Mouse (Mus musculus): ENCODE measurements around the gene Slc47a1. TPM values are rescaled to one million over a fixed set of nuclear protein-coding genes. Genes with fewer than 3 reads are reported as not detected.

Gene Slc47a1
- total RNA-seq, 1 experiment from 2014 or later: not detected

DNA sequence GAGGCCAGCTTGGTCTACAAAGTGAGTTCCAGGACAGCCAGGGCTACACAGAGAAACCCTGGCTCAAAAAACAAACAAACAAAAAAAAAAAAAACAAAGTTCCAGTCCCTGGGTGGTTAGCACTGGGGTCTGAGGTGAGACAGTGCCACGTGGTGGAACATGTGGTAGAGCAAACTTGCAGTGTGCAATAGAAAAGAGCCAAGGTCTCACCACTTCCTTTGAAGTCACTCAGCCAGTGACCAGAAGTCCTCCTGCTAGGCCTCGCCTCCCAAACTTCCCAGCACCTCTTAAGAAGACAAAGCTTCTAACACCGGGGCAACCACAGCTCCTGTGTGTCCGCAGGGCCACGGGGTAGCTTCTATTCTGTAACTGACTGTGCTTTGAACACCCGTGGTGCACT lies 9.1 kb upstream of the Slc47a1 start:
- ATAC-seq (ENCODE audit: extremely low read depth, insufficient number of reproducible peaks, low FRiP score, poor library complexity, severe bottlenecking): no peak

DNA sequence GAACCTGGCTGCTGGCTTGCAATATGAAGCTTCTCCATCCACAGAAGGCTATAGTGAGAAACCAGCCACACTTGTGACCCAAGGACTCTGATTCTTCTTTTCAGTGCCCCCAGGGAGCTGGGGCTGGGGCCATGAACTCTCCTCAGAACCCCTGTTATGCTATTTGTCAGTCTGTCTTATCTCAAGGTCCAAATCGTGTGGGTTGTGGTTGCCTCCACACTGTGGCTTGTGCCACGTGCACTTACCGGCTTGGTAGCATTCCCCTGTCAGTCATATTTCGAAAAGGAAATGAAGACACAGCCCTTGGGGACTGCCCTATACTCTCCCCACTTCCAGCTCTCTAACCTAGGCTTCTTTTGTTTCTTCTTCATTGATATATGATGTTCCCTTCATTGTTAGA lies 7.6 kb upstream of the Slc47a1 start:
- no peak for ATAC-seq (ENCODE audit: extremely low read depth, insufficient number of reproducible peaks, low FRiP score, poor library complexity, severe bottlenecking)

DNA sequence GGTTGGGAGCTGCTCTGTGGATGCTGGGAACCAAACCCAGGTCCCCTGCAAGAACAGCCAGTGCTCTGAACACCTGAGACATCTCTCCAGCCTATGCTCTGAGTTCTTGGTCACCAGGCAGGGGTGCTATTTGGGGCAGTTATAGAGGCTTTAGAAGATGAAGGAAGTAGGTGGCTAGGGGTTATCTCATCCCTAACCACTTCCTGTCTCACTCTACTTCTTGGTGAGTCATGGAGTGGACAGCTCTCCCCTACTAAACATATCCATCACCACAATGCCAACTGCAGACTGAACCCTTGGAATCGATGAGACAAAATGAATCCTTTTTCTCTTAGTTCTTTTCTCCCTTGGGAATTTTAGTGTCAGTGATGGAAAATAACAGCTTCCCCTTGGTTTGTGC lies 3.1 kb upstream of the Slc47a1 start:
- no peak for ATAC-seq (ENCODE audit: extremely low read depth, insufficient number of reproducible peaks, low FRiP score, poor library complexity, severe bottlenecking)

DNA sequence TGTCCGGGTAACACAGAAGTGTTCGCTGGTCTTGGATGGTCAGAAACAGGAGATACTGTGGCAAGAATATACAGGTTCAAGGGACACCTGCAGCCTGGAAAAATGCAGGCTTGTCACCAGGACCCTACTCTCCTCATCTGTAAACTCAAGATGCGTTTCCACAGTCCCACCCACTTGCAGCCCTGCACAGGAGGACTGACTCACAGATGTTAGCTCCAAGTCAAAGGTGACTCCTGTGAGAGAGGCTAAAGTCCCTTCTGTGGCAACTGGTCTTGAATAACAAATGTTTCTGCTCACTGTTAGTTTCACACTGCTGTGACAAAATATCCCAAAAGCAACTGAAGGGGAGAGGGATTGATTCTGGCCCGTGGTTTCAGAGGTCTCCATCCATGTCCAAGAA lies 506 bp upstream of the Slc47a1 start:
- no peak for ATAC-seq (ENCODE audit: extremely low read depth, insufficient number of reproducible peaks, low FRiP score, poor library complexity, severe bottlenecking)

DNA sequence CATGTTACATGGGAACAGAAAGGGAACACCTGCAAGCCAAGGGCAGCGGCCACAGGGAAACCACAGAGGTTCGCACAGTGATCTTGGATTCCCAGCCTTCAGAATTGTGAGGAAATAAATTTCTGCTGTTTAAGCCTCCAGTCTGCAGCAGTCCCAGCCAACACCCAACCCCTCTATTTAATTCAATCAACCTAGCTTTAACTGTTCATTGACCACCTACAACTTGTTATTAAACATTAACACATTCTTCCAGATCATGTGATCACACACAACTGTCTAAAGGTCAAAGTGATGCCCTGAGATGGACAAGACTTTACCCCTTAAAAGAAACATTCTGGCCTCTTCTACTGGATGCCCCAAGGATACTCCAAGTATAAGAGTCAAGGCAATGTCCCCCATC lies 9.5 kb downstream of the Slc47a1 start:
- no peak for ATAC-seq (ENCODE audit: extremely low read depth, insufficient number of reproducible peaks, low FRiP score, poor library complexity, severe bottlenecking)

DNA sequence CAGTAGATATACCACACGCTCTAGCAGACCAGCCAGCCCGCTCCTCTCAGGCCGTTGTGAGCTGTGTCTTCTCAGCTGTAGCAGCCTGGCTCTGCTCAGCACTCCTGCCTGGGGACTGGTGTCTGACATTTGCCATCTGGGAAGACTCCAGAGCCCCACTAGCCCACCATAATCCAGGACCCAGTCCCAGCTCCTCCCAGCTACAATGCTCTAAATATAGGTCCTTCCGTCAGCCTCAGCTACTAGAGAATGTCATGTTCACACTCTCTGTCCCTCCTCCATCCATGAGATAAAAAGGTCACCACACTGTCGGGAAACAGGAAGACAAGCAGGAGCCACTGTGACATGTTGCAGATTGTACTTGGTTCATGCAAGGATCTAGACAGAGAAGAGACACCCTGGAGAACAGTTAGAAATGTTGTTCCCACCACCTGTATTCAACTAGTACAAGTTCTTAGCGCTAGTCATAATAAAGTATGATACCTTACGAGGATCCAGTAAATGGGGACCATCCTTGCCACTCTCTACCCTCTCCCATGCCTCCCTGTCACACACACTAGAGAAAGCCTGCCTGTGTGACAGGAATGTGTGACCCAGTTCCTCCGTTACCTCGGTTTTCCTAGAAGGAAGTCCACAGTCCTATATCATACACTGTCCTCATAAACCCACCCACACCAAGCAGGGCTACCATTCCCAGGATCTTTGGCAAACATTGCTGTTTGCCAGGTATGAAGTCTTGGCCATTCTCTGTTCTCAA lies 11.4 kb downstream of the Slc47a1 start:
- no peak for ATAC-seq (ENCODE audit: extremely low read depth, insufficient number of reproducible peaks, low FRiP score, poor library complexity, severe bottlenecking)

DNA sequence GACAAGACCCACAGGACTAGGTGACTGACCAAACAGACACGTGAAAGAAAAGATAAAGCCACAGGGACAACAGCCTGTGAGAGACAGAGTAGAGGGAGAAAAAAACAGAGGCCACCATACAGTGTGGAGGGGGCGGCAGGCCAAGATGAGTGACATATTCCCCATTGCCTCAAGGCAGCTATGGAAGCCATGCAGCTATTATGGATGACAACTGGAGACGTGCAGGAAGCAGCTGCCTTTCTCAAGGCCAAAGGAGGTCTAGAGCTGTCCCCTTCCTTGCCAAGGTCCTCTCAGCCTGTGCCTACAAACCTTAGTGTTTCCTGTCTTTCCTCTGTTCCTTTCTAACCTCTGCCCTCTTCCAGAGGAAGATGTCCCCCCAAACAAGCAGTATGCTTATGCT lies 12.2 kb downstream of the Slc47a1 start:
- ATAC-seq (ENCODE audit: extremely low read depth, insufficient number of reproducible peaks, low FRiP score, poor library complexity, severe bottlenecking): no peak

DNA sequence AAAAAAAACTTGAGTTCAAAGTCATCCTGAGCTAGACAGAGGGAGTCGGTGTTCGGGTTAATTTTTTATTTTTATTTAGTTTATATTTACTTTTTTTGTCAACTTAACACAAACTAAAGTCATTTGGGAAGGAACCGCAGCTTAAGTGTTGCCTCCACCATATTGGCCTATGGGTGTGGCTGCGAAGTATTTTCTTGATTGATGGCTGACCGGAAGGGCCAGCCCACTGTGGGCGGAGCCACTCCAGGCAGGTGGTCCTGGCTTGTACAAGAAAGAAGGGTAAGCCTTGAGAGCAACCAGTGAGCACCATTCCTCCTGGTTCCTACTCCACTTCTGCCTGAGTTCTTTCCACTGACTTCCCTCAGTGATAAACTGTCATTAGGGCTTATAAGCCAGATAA lies 14.0 kb downstream of the Slc47a1 start:
- no peak for ATAC-seq (ENCODE audit: extremely low read depth, insufficient number of reproducible peaks, low FRiP score, poor library complexity, severe bottlenecking)

DNA sequence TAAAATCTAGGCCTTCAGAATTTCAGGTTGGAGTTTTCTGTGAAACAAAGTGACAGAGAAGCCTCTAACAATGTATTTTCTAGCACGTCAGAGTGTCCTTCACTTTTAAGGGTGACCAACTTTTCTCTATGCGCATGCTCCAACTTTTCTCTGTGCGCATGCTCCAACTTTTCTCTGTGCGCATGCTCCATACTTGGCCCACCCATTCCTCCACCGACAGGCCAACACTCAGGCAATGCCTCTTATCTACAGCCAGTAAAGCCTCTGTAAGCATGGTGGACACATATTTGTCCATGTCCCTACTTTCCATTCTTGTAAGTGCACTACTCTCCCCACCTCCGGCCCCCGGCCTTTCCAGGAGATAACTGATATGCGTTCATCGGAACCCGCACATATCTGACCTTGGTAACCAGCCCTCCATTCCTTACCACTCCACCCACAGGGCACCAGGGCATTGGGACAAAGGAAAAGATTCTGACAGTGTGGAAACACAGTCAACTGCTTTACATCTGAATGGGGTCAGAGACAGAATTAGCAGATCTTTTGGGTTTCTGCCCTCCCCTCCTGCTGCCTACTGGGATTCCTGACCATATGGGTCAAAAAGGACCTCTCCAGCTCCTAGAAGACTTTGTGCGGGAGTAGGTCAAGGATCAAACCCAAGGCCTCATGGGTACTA lies 16.5 kb downstream of the Slc47a1 start:
- ATAC-seq (ENCODE audit: extremely low read depth, insufficient number of reproducible peaks, low FRiP score, poor library complexity, severe bottlenecking): no peak

DNA sequence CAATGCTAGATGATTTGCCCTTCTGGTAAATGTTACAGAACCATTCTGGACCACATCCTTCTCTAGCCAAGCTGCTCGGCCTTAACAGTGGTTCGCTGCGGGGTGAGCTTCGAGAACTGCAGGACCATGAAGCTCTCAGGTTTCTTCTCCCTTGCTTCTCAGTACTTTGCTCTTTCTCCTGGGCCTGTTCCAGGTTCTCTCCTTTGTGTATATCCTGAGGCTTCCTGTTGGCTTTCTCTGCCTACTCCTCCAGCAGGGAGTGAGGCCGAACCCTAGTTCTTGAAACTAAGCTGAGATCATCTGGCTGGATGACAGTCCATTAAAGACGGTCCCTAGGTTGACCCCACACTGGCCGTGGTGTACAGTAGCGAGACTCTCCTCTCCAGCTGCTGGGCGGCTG lies 21.5 kb downstream of the Slc47a1 start:
- ATAC-seq (ENCODE audit: extremely low read depth, insufficient number of reproducible peaks, low FRiP score, poor library complexity, severe bottlenecking): no peak

DNA sequence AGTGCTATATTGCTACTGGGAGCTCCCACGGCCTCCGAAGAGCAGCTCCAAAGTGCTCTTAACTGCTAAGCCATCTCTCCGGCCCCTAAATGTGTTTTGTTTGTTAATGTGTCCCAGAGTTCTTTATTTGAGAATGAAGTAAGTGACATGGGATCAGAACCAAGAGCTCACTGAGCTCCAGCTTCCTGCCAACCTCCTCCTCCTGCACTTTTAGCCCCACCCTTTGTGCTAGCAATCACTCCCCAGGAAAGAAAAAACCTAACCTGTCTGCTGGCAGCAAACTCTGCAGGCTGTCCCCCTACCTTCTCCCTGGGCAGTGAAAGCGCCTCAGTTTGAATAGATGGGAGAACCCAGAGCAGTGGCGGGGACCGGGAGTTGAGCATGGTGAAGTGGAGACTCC lies 22.0 kb downstream of the Slc47a1 start:
- ATAC-seq (ENCODE audit: extremely low read depth, insufficient number of reproducible peaks, low FRiP score, poor library complexity, severe bottlenecking): no peak

DNA sequence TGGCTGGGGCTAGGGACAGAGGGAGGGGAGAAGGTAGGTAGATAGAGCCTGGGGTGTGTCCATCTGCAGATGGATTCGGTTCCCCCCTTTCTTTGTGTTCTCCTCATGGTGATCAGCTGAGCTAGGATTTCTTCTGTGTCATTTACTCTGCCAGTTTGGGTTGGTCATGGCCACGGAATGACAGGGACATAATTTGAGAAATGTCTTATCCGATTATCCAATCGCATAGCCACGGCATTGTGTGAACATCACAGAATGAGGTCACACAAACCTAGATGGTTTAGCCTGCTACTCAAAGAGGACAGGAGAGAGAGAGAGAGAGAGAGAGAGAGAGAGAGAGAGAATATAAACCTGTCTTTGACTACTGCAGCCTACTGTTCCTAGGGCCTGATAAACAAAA lies 22.8 kb downstream of the Slc47a1 start:
- ATAC-seq (ENCODE audit: extremely low read depth, insufficient number of reproducible peaks, low FRiP score, poor library complexity, severe bottlenecking): no peak

DNA sequence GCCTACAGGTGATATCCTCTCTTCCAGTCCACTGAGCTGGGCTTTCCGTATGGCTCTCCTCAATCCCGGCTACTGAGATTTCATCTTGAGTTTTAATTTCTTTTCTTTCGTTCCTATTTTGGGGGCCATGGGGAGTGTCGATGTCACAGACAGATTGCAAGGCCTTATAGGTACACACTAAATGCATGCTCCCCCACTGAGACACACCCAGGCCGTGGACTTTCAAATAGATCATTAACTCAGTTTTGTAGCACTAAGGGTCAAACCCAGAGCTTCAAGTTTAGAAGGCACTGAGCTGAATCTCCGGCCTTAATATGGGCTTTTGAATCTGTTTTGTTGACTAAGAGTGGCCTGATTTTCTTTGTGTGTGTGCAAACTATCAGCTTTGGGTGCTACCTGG lies 23.8 kb downstream of the Slc47a1 start:
- ATAC-seq (ENCODE audit: extremely low read depth, insufficient number of reproducible peaks, low FRiP score, poor library complexity, severe bottlenecking): no peak

DNA sequence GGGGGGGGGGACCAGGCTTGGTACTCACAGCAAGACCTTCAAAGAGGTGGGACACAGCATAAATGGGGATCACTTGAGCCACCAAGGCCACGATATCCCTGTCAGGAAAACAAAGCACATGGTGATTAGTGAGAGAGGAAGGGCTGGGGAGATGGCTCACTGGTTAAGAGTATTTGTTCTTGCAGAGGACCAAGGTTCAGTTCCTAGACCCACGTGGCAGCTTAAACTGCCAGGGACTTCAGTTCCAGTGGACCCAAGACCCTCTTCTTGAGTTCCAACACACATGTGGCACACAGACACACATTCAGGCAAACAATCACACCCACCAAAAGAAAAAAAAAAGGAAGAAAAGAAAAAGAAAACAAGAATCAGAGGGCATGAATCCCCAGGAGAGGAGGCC lies 25.1 kb downstream of the Slc47a1 start:
- ATAC-seq (ENCODE audit: extremely low read depth, insufficient number of reproducible peaks, low FRiP score, poor library complexity, severe bottlenecking): no peak

DNA sequence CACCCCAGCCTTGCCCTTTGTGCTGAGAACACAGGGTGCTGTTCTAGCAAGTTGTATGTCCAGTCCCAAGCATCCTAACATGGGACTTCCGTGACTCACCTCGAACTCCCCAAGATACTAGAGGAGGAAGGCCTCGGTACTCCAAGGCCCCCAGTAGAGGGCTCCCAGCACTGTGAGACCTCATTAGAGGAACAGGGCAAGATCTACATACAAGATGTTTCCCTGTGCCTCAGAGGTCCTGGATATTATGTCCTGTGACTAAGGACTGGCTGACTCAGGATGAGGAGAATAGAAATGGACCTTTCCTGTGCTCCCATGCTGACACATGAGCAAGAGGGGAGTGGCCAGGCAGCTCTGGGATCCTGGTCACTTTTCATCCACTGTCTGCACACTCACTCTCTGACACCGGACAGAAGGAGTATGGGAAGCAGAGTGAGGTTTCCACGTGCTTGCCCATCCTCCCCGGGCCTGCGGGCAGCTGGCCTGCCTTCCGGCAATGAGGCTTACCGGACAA lies 25.9 kb downstream of the Slc47a1 start:
- no peak for ATAC-seq (ENCODE audit: extremely low read depth, insufficient number of reproducible peaks, low FRiP score, poor library complexity, severe bottlenecking)

DNA sequence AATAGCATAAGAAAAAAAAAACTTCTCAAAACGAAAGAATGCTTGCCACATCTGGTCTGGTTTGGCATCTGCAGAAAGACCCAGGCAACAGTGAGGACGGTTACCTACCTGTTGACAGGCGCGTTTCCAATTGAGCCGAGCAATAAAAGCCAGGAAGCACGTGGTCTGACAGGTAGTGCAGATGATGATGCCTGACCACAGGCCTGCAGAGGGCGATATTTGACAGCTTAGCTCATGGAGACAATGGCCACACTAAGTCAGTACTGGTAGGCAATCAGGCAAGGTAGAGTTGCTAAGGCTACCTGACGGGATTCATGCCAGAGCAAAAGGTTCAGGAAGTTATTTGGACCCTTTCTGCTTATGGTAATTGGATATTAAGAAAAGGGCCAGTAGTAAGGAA lies 28.8 kb downstream of the Slc47a1 start:
- ATAC-seq (ENCODE audit: extremely low read depth, insufficient number of reproducible peaks, low FRiP score, poor library complexity, severe bottlenecking): peak; percentile 68; the same call in 1 of the 2 replicates

DNA sequence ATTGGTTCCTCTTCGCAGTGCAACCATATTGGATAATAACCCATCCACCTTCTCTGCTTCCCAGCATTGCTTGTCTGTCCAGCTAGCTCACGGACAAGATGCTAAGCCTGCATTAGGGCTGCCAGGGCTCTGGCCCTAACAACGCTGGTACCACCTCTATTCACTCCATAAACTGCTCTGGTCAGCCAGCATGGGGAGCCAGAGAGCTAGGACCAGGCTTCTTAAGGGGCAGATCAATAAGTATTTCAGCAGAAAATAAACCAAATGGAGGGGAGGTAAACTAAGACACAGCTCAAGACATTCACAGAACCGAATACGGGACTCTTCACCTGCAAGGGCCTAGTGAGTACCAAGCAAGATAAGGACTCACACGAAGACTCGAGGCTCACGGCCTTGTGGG lies 32.0 kb downstream of the Slc47a1 start:
- ATAC-seq (ENCODE audit: extremely low read depth, insufficient number of reproducible peaks, low FRiP score, poor library complexity, severe bottlenecking): no peak

DNA sequence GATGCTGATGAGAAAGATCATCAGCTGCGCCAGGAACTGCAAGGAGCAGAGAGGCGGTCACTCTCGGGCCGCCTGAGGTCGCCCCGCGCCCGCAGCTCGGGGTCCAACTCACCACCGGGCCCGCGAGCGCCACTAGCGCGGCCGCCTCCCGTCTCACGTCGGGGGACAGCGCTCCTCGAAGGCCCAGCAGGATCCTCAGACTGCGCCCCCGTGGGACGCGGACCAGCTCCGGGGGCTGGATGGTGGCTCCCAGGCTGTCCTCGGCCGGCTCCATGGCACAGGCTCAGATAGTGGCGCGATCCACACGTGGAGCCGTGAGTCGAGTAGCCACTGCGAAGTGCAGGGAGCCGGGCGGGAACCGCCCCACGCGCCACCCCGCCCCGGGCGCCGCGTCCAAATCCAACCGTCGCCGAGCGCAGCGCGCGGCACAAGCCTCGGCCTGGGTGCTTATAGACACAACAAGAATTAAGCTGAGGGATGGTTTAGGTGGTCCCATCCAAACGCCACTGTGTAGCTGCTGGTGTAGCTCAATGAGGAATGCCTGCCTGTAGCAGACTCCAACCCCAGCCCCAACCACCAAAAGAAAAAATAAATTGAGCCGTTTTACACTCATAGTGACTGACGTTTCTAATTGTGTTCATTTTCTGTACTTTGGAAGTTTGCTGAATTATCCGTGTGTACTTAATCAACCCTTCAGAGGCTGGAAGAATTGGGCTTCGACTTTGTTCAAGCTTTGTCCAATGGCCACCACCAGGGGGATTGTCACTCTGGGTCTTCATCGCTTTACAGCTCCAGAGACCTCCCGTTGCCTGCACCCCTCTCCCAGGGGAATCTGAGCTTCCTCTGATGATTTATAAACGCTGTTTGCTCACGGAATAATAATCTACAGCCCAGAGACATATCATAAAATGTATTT lies 35.4 kb downstream of the Slc47a1 start, which contains the start of gene Slc47a2:
Gene Slc47a2 (minus strand): TSS at position 356 of the 916 bp plus-strand sequence.
- ATAC-seq (ENCODE audit: extremely low read depth, insufficient number of reproducible peaks, low FRiP score, poor library complexity, severe bottlenecking): no peak

DNA sequence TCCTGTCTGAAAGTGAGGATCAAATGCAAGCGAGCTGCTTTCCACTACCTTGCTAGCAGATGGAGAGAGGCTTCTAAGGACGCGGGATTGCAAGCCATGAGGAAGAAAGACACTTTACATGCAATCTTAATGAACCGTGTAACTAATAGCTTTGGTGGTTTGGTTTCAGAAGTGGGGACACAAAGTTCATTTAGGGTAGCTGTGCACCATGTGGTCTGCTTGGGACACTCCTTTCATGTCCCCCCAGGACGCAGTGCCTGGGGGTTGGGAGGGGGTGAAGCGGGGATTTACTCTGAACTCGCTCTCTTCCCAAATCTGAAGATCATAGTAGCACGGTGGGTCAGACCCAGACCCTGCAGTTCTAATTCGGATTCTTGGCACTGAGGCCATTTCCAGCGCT lies 36.2 kb downstream of the Slc47a1 start:
- no peak for ATAC-seq (ENCODE audit: extremely low read depth, insufficient number of reproducible peaks, low FRiP score, poor library complexity, severe bottlenecking)
